Mouse (Mus musculus): ENCODE results near the gene Fads1. TPM values are rescaled to one million over a fixed set of nuclear protein-coding genes. Genes with fewer than 3 reads are reported as not detected.

Gene Fads1
- polyA plus RNA-seq, 1 experiment from 2014 or later = 171 TPM

- WGBS = 4% methylated on average over 25 of the region's 26 CpGs
- Histone ChIP-seq H3K4me3 (ENCODE audit: low read depth, low read length) (peak overlapping the region; percentile 38), H3K4me1 (ENCODE audit: control insufficient read depth, insufficient read depth, low read length) (no peaks in the 10 kb centered on the region), H3K4me2 (ENCODE audit: low read depth) (peak overlapping the region; percentile 68), H3K36me3 (ENCODE audit: control insufficient read depth, insufficient read depth, low read length) (no peaks in the 10 kb centered on the region), H3K27ac (ENCODE audit: low read depth, low read length) (no peak overlapping the region), H3K9me3 (ENCODE audit: control insufficient read depth, low read length) (no peaks in the 10 kb centered on the region), H3K9ac (ENCODE audit: low read length) (peak overlapping the region; percentile 57), H3K27me3 (ENCODE audit: control insufficient read depth, insufficient read depth, low read length) (peaks cover 5% of the 10 kb centered on the region; the same call in 1 of the 2 replicates)
- peak; percentile 48; the same call in 1 of the 2 replicates for ATAC-seq (ENCODE audit: insufficient read depth, low FRiP score, low TSS enrichment)
- DNase-seq (ENCODE audit: low spot score) = peak; percentile 37
These were observed 57.4 kb downstream of the Fads1 start for GRCm38 (mm10) chr19:10239975-10240653.

DNA sequence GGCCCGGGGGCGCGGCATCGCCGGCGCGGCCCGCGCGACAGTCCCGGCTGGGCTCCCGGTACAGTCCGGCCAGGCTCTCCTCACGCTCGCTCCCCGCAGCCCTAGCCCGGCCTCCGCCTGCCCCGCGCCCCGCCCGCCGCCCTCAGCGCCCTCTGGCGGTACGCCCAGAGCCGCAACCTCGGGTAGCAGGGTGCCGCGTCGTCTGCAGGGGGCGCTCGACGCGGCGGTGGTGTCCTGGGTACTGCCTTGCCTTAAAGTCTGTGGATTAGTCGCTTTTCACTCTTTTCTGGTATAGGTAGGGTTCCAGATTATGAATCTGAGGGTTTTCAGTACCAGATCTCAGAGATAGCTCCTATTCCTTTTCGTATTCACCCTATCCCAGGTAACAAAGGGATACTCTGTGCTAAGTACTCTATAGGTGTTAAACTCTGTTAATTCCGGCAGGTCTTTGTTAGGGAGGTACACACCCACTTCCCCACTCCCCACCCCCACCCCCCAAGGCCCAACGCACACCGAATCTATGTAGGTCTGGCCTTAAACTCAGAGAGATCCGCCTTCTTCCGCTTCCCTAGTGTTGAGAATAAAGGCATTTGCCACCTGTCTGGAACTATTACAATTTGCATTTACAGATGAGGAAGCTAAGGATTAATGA, 58.1 kb downstream of the Fads1 start, which contains the start of gene Myrf:
TSS of gene Myrf (minus strand) at position 95 of the 652 bp plus-strand sequence.
- Histone ChIP-seq H3K27ac (ENCODE audit: low read depth, low read length) (no peak within 1 kb of the TSS), H3K4me1 (ENCODE audit: control insufficient read depth, insufficient read depth, low read length) (no peaks in the 10 kb centered on the region), H3K4me3 (ENCODE audit: low read depth, low read length) (peak within 1 kb of the TSS; percentile 38), H3K36me3 (ENCODE audit: control insufficient read depth, insufficient read depth, low read length) (no peaks in the 10 kb centered on the region), H3K27me3 (ENCODE audit: control insufficient read depth, insufficient read depth, low read length) (peaks cover 5% of the 10 kb centered on the region; the same call in 1 of the 2 replicates), H3K4me2 (ENCODE audit: low read depth) (peak within 1 kb of the TSS; percentile 68), H3K9me3 (ENCODE audit: control insufficient read depth, low read length) (no peaks in the 10 kb centered on the region), H3K9ac (ENCODE audit: low read length) (peak within 1 kb of the TSS; percentile 57)
- DNase-seq (ENCODE audit: low spot score) (peak; percentile 86), ATAC-seq (ENCODE audit: insufficient read depth, low FRiP score, low TSS enrichment) (peak; percentile 86)
- 7% methylated on average over 43 of the region's 43 CpGs for WGBS

DNA sequence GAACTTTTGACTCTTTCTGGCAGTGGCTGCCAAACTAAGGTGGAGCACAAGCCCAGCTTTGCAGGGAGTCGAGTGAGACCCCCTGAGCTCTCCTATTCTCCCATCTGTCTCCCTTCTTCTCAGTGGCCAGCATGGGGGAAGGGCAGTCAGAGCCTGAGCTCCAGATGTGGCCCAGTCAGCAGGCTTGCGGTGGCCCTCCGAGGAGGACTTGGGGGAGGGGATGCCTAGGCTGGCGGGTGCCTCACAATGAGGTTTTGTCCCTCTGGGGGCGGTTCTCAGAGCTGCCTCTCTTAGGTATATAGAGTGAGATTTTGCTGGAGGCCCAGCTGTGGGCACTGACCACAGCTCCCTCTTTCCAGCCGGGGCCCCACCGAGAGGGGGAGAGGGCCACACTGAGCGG, 60.2 kb downstream of the Fads1 start:
- ATAC-seq (ENCODE audit: insufficient read depth, low FRiP score, low TSS enrichment) (no peak), DNase-seq (ENCODE audit: low spot score) (no peak)
- H3K27me3 ChIP-seq (ENCODE audit: control insufficient read depth, insufficient read depth, low read length) = peaks cover 5% of the 10 kb centered on the region; the same call in 1 of the 2 replicates
- no peak overlapping the region for H3K9ac ChIP-seq (ENCODE audit: low read length)
- no peaks in the 10 kb centered on the region for H3K4me1 ChIP-seq (ENCODE audit: control insufficient read depth, insufficient read depth, low read length)
- H3K27ac ChIP-seq (ENCODE audit: low read depth, low read length) = no peak overlapping the region
- H3K9me3 ChIP-seq (ENCODE audit: control insufficient read depth, low read length) = no peaks in the 10 kb centered on the region
- no peak overlapping the region for H3K4me2 ChIP-seq (ENCODE audit: low read depth)
- no peaks in the 10 kb centered on the region for H3K36me3 ChIP-seq (ENCODE audit: control insufficient read depth, insufficient read depth, low read length)
- H3K4me3 ChIP-seq (ENCODE audit: low read depth, low read length) = no peak overlapping the region
- WGBS = 2% methylated on average over 8 of the region's 8 CpGs

- WGBS = 30% methylated on average over 3 of the region's 3 CpGs
- Histone ChIP-seq H3K4me1 (ENCODE audit: control insufficient read depth, insufficient read depth, low read length) (no peaks in the 10 kb centered on the region), H3K36me3 (ENCODE audit: control insufficient read depth, insufficient read depth, low read length) (no peaks in the 10 kb centered on the region), H3K27ac (ENCODE audit: low read depth, low read length) (no peak overlapping the region), H3K9ac (ENCODE audit: low read length) (no peak overlapping the region; the same call in 1 of the 2 replicates), H3K4me3 (ENCODE audit: low read depth, low read length) (no peak overlapping the region), H3K4me2 (ENCODE audit: low read depth) (no peak overlapping the region), H3K9me3 (ENCODE audit: control insufficient read depth, low read length) (no peaks in the 10 kb centered on the region), H3K27me3 (ENCODE audit: control insufficient read depth, insufficient read depth, low read length) (peaks cover 5% of the 10 kb centered on the region; the same call in 1 of the 2 replicates)
- ATAC-seq (ENCODE audit: insufficient read depth, low FRiP score, low TSS enrichment) (no peak), DNase-seq (ENCODE audit: low spot score) (no peak)
These were observed 61.5 kb downstream of the Fads1 start for GRCm38 (mm10) chr19:10244183-10244582.

Small RNAs within 50 kb of the gene (microRNA-seq; reads per million reads assigned to microRNA genes)
- gene Mir6993 = not detected

Other genes with a start within 250 kb of the Fads1 start
- gene Fth1, start 202.3 kb upstream of the Fads1 start, polyA plus RNA-seq (2014; fragmentation: Nextera tagmentation; extraction: Ambion mirVana) = 1,187 and 1,207 TPM in 2 replicates
- gene Best1, start 181.3 kb upstream of the Fads1 start, polyA plus RNA-seq (2014; fragmentation: Nextera tagmentation; extraction: Ambion mirVana) = 1.0 and 1.5 TPM in 2 replicates
- gene Rab3il1, start 181.2 kb upstream of the Fads1 start, polyA plus RNA-seq (2014; fragmentation: Nextera tagmentation; extraction: Ambion mirVana) = 42.6 and 43.0 TPM in 2 replicates
- 6.1 and 6.2 TPM in 2 replicates for gene Fads3, start 141.3 kb upstream of the Fads1 start, polyA plus RNA-seq (2014; fragmentation: Nextera tagmentation; extraction: Ambion mirVana)
- 48.9 and 57.1 TPM in 2 replicates for gene Fads2, start 81.1 kb upstream of the Fads1 start, polyA plus RNA-seq (2014; fragmentation: Nextera tagmentation; extraction: Ambion mirVana)
- 379 and 382 TPM in 2 replicates for gene Tmem258, start 21.1 kb downstream of the Fads1 start, polyA plus RNA-seq (2014; fragmentation: Nextera tagmentation; extraction: Ambion mirVana)
- 106 and 113 TPM in 2 replicates for gene Fen1, start 21.3 kb downstream of the Fads1 start, polyA plus RNA-seq (2014; fragmentation: Nextera tagmentation; extraction: Ambion mirVana)
- 1.8 and 2.5 TPM in 2 replicates for gene Myrf, start 57.9 kb downstream of the Fads1 start, polyA plus RNA-seq (2014; fragmentation: Nextera tagmentation; extraction: Ambion mirVana)
- gene Dagla, start 122.0 kb downstream of the Fads1 start, polyA plus RNA-seq (2014; fragmentation: Nextera tagmentation; extraction: Ambion mirVana) = 3.2 and 3.4 TPM in 2 replicates
- gene Syt7, start 206.2 kb downstream of the Fads1 start, polyA plus RNA-seq (2014; fragmentation: Nextera tagmentation; extraction: Ambion mirVana) = 3.7 and 4.7 TPM in 2 replicates

Data from neural tube, embryonic 11.5 days (tissue).